Mouse (Mus musculus): ENCODE measurements around the gene Prrc2c. TPM values are rescaled to one million over a fixed set of nuclear protein-coding genes. Genes with fewer than 3 reads are reported as not detected.
A peak's percentile ranks its signal among the peaks of the same experiment; 100 is the strongest.
"Not testable (repeated sequence)": the region's sequence is repeated elsewhere in the genome, so short reads cannot be mapped to it uniquely, and the experiment has no call there.

The Prrc2c gene
- 35.2 TPM for polyA plus RNA-seq (2012; fragmentation: generic; extraction: Trizol)
- long read RNA-seq, experiment 1, partial matches to known transcripts, result 21 of 37 reads
- long read RNA-seq, experiment 1, other reads (novel, unspliced or antisense), result 15 of 37 reads
- long read RNA-seq, experiment 2, transcript Prrc2c-211 (12 exons, 1,827 nt), result major isoform, 7 of 129 reads
- long read RNA-seq, experiment 2, partial matches to known transcripts, result 111 of 129 reads
- long read RNA-seq, experiment 2, other reads (novel, unspliced or antisense), result 11 of 129 reads

GRCm38 (mm10) chr1:162740401-162740835 lies at the start of gene Prrc2c:
Gene Prrc2c, minus strand, starts transcription at chr1:162740556.
- Histone ChIP-seq H3ac (ENCODE audit: control insufficient read depth, insufficient read length, low read depth) (peak within 1 kb of the TSS; percentile 95), H3K79me2 (ENCODE audit: control insufficient read depth, insufficient read depth) (peaks cover 50% of the 10 kb centered on the region), H3K27me3 (ENCODE audit: control insufficient read depth, insufficient read depth, insufficient read length) (no peaks in the 10 kb centered on the region), H3K79me3 (ENCODE audit: low read depth) (peaks cover 48% of the 10 kb centered on the region), H3K36me3 (ENCODE audit: control insufficient read depth, insufficient read depth) (peaks cover 18% of the 10 kb centered on the region), H3K4me3 (ENCODE audit: insufficient read depth, poor library complexity, severe bottlenecking) (peak within 1 kb of the TSS; percentile 97)
- TF ChIP-seq CTCF (IDR thresholded peaks at IDR 0.05; ENCODE audit: control insufficient read depth, insufficient read depth, insufficient read length) (peak; percentile 3), FOSL1 (IDR thresholded peaks at IDR 0.05; ENCODE audit: insufficient read depth, low read length, poor library complexity, severe bottlenecking) (no peak), CEBPB (IDR thresholded peaks at IDR 0.05; ENCODE audit: low read depth) (no peak), MYOD1 (IDR thresholded peaks at IDR 0.05; ENCODE audit: control insufficient read depth, insufficient read length, low read depth) (no peak), USF1 (IDR thresholded peaks at IDR 0.05; ENCODE audit: low read depth) (peak; percentile 98)

- H3ac ChIP-seq (ENCODE audit: control insufficient read depth, insufficient read length, low read depth), result no peak overlapping the region
- H3K27me3 ChIP-seq (ENCODE audit: control insufficient read depth, insufficient read depth, insufficient read length), result no peaks in the 10 kb centered on the region
- H3K79me3 ChIP-seq (ENCODE audit: low read depth), result no peaks in the 10 kb centered on the region
- H3K36me3 ChIP-seq (ENCODE audit: control insufficient read depth, insufficient read depth), result no peaks in the 10 kb centered on the region
- H3K4me3 ChIP-seq (ENCODE audit: insufficient read depth, poor library complexity, severe bottlenecking), result no peak overlapping the region
- TF ChIP-seq MAX (IDR thresholded peaks at IDR 0.05) (no peak), USF1 (IDR thresholded peaks at IDR 0.05; ENCODE audit: low read depth) (no peak), FOSL1 (IDR thresholded peaks at IDR 0.05; ENCODE audit: insufficient read depth, low read length, poor library complexity, severe bottlenecking) (no peak)
- no peaks in the 10 kb centered on the region for H3K79me2 ChIP-seq (ENCODE audit: control insufficient read depth, insufficient read depth)
Observed at GRCm38 (mm10) chr1:162785222-162785621, 44.9 kb upstream of the Prrc2c start.

- Histone ChIP-seq H3K4me3 (ENCODE audit: insufficient read depth, poor library complexity, severe bottlenecking) (no peak overlapping the region), H3K79me3 (ENCODE audit: low read depth) (no peaks in the 10 kb centered on the region), H3K79me2 (ENCODE audit: control insufficient read depth, insufficient read depth) (no peaks in the 10 kb centered on the region), H3K36me3 (ENCODE audit: control insufficient read depth, insufficient read depth) (no peaks in the 10 kb centered on the region), H3K27me3 (ENCODE audit: control insufficient read depth, insufficient read depth, insufficient read length) (no peaks in the 10 kb centered on the region), H3ac (ENCODE audit: control insufficient read depth, insufficient read length, low read depth) (no peak overlapping the region)
- TF ChIP-seq MYOD1 (IDR thresholded peaks at IDR 0.05; ENCODE audit: control insufficient read depth, insufficient read length, low read depth) (no peak), CEBPB (IDR thresholded peaks at IDR 0.05; ENCODE audit: low read depth) (no peak)
Observed at GRCm38 (mm10) chr1:162783669-162784248, 43.4 kb upstream of the Prrc2c start.

- not testable (repeated sequence) for H3K27me3 ChIP-seq (ENCODE audit: control insufficient read depth, insufficient read depth, insufficient read length); H3K79me2 ChIP-seq (ENCODE audit: control insufficient read depth, insufficient read depth); H3K79me3 ChIP-seq (ENCODE audit: low read depth); H3ac ChIP-seq (ENCODE audit: control insufficient read depth, insufficient read length, low read depth); H3K36me3 ChIP-seq (ENCODE audit: control insufficient read depth, insufficient read depth); H3K4me3 ChIP-seq (ENCODE audit: insufficient read depth, poor library complexity, severe bottlenecking)
Observed at GRCm38 (mm10) chr1:162781035-162781434, 40.7 kb upstream of the Prrc2c start.

GRCm38 (mm10) chr1:162777943-162778538 lies 37.7 kb upstream of the Prrc2c start:
- Histone ChIP-seq H3K27me3 (ENCODE audit: control insufficient read depth, insufficient read depth, insufficient read length) (no peaks in the 10 kb centered on the region), H3K79me3 (ENCODE audit: low read depth) (no peaks in the 10 kb centered on the region), H3ac (ENCODE audit: control insufficient read depth, insufficient read length, low read depth) (no peak overlapping the region), H3K4me3 (ENCODE audit: insufficient read depth, poor library complexity, severe bottlenecking) (no peak overlapping the region), H3K36me3 (ENCODE audit: control insufficient read depth, insufficient read depth) (no peaks in the 10 kb centered on the region), H3K79me2 (ENCODE audit: control insufficient read depth, insufficient read depth) (no peaks in the 10 kb centered on the region)
- TF ChIP-seq CTCF (IDR thresholded peaks at IDR 0.05; ENCODE audit: control insufficient read depth, insufficient read depth, insufficient read length), result no peak
- TF ChIP-seq FOSL1 (IDR thresholded peaks at IDR 0.05; ENCODE audit: insufficient read depth, low read length, poor library complexity, severe bottlenecking), result no peak
- TF ChIP-seq MYOG (IDR thresholded peaks at IDR 0.05; ENCODE audit: control insufficient read depth, extremely low read depth, insufficient read length), result no peak
- TF ChIP-seq CEBPB (IDR thresholded peaks at IDR 0.05; ENCODE audit: low read depth), result no peak
- TF ChIP-seq MAX (IDR thresholded peaks at IDR 0.05), result no peak

- Histone ChIP-seq H3ac (ENCODE audit: control insufficient read depth, insufficient read length, low read depth) (no peak overlapping the region), H3K79me3 (ENCODE audit: low read depth) (no peaks in the 10 kb centered on the region), H3K27me3 (ENCODE audit: control insufficient read depth, insufficient read depth, insufficient read length) (no peaks in the 10 kb centered on the region), H3K36me3 (ENCODE audit: control insufficient read depth, insufficient read depth) (no peaks in the 10 kb centered on the region), H3K79me2 (ENCODE audit: control insufficient read depth, insufficient read depth) (no peaks in the 10 kb centered on the region), H3K4me3 (ENCODE audit: insufficient read depth, poor library complexity, severe bottlenecking) (no peak overlapping the region)
- peak; percentile 75 for TF ChIP-seq USF1 (IDR thresholded peaks at IDR 0.05; ENCODE audit: low read depth)
- TF ChIP-seq MYOD1 (IDR thresholded peaks at IDR 0.05; ENCODE audit: control insufficient read depth, insufficient read length, low read depth), result peak; percentile 89
- no peak for TF ChIP-seq MYOG (IDR thresholded peaks at IDR 0.05; ENCODE audit: control insufficient read depth, extremely low read depth, insufficient read length)
- TF ChIP-seq CTCF (IDR thresholded peaks at IDR 0.05; ENCODE audit: control insufficient read depth, insufficient read depth, insufficient read length), result no peak
- peak; percentile 38 for TF ChIP-seq MAX (IDR thresholded peaks at IDR 0.05)
- no peak for TF ChIP-seq CEBPB (IDR thresholded peaks at IDR 0.05; ENCODE audit: low read depth)
- peak; percentile 43 for TF ChIP-seq FOSL1 (IDR thresholded peaks at IDR 0.05; ENCODE audit: insufficient read depth, low read length, poor library complexity, severe bottlenecking)
Observed at GRCm38 (mm10) chr1:162773661-162774060, 33.3 kb upstream of the Prrc2c start.

All from C2C12 (cell line).